8 mouse cellular contexts compared by ENCODE assay signal in the genomic region with DNA sequence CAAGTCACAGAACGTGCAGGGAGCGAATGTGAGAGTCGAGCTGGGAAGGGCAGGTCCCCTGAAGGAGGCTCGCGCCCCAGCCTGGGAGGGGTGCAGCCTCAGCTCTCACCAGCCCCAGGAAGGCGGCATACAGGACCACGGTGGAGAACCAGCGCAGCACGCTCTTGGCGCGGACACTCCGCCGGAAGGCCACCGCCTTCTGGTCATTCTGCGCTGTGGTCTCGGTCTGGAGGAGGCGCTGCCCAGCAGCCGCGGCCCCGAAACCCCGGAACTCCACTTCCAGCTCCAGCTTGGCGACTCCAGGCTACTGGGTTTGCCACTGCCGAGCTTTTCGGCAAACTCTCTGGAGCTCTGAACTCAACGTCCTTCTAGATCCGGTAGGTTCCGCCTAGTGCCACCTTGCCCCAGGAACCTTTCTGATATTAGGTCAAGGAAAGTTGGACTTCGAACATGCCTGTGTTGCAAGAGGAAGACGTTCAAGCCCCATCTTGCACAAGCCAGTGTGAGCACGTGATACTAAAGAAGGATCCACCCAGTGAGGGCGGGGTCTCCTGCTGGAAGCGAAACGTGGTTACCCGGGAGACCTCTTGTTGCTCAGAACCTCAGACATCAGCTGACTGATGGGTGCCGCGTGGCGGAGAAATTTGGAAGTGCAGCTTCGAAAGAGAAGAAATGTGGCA. TPM values are rescaled to one million over a fixed set of nuclear protein-coding genes. Genes with fewer than 3 reads are reported as not detected.
A peak's percentile ranks its signal among the peaks of the same experiment; 100 is the strongest.
DNase-seq lines count a peak whose midpoint lies in the region; ATAC-seq lines count a peak whose summit lies in the region.

Gene Mfsd4b3, minus strand, starts transcription at position 393 of the 680 bp plus-strand sequence.

- H3K27me3 ChIP-seq in hindbrain, embryonic 16.5 days (replicated peaks; ENCODE audit: control insufficient read depth, insufficient read depth, low read length) = no peaks in the 10 kb centered on the region

- H3K4me2 ChIP-seq in hindbrain, embryonic 16.5 days (ENCODE audit: low read length) = peak within 1 kb of the TSS; percentile 100

- ATAC-seq in hindbrain, embryonic 16.5 days = peak; percentile 98

- peak within 1 kb of the TSS; percentile 64 for H3K4me3 ChIP-seq in hindbrain, embryonic 16.5 days (ENCODE audit: low read length)
- H3K4me3 ChIP-seq in macrophage (ENCODE audit: inconsistent target) = peak within 1 kb of the TSS; percentile 39

- 0% methylated on average over 37 of the region's 38 CpGs for WGBS in hindbrain, embryonic 16.5 days
- WGBS in macrophage (ENCODE audit: missing documents) = 1% methylated on average over 38 of the region's 38 CpGs

- peak; percentile 86 for DNase-seq in WW6 (ENCODE audit: low read depth, low spot score)
- peak; percentile 82 to 89 for DNase-seq in cerebellum, postnatal 4 days (ENCODE audit: low spot score in 2 of 2)
- DNase-seq in gastrocnemius, adult 18-20 months (ENCODE audit: low spot score) = peak; percentile 99
- peak; percentile 82 to 87 for DNase-seq in left cerebral cortex, adult 18-20 months (ENCODE audit: low spot score in 2 of 2)
- DNase-seq in right cerebral cortex, adult 18-20 months = peak; percentile 89
- DNase-seq in urinary bladder, postnatal 10 days (ENCODE audit: low spot score) = peak; percentile 80

- H3K27ac ChIP-seq in hindbrain, embryonic 16.5 days (ENCODE audit: low read depth, low read length) = peak within 1 kb of the TSS; percentile 66
- peak within 1 kb of the TSS; percentile 87 for H3K27ac ChIP-seq in macrophage

- H3K4me1 ChIP-seq in hindbrain, embryonic 16.5 days (ENCODE audit: control insufficient read depth, insufficient read depth, low read depth, low read length) = no peaks in the 10 kb centered on the region; the same call in 1 of the 2 replicates

- H3K9me3 ChIP-seq in hindbrain, embryonic 16.5 days (ENCODE audit: control insufficient read depth, low read length) = no peaks in the 10 kb centered on the region

- no peaks in the 10 kb centered on the region for H3K79me2 ChIP-seq in macrophage (ENCODE audit: inconsistent target)

- H3K9ac ChIP-seq in hindbrain, embryonic 16.5 days (ENCODE audit: low read depth, low read length) = peak within 1 kb of the TSS; percentile 60

- H3K36me3 ChIP-seq in hindbrain, embryonic 16.5 days (ENCODE audit: control insufficient read depth, insufficient read depth, low read length) = no peaks in the 10 kb centered on the region
- H3K36me3 ChIP-seq in macrophage (ENCODE audit: inconsistent target) = no peaks in the 10 kb centered on the region

RNA-seq across cellular contexts. Expression of gene Mfsd4b3, which starts in this region (rescaled TPM):
- 1 to 10 TPM; 3.6 to 5.1 TPM for total RNA-seq in gastrocnemius, adult 18-20 months (2021)
- polyA plus RNA-seq in hindbrain, embryonic 16.5 days (2015; fragmentation: Nextera tagmentation; extraction: Ambion mirVana) = 0.21 and 0.24 TPM in 2 replicates
- total RNA-seq in left cerebral cortex, adult 18-20 months (2021) = not detected
- total RNA-seq in macrophage (2018; cell fraction: chromatin; rRNA removed) = 1 to 10 TPM in 12 of 26 experiments, under 1 TPM in 7, not detected in 7; 0.60 to 3.1 (median 1.3) TPM
- 1 to 10 TPM; 1.3 to 4.1 (median 2.9) TPM for total RNA-seq in macrophage (2018; cell fraction: cytosol; rRNA removed)
- 1 to 10 TPM in 23 of 26 experiments, under 1 TPM in 3; 0.35 to 5.9 (median 2.6) TPM for total RNA-seq in macrophage (2018; cell fraction: nucleus; rRNA removed)
- polyA plus RNA-seq in macrophage (2018) = 1.5 to 2.7 TPM (median 2.0 TPM) in 3 replicates

Comparison
In these comparisons a context has a peak if more than half of its experiments do, and no peak if none do; other contexts are left out.
1. Peak in every context shown above with its lines: DNase-seq, ATAC-seq, H3K4me3 ChIP-seq and H3K27ac ChIP-seq.
2. Peak in ATAC-seq, H3K4me3 ChIP-seq, H3K27ac ChIP-seq, H3K9ac ChIP-seq and H3K4me2 ChIP-seq in hindbrain, embryonic 16.5 days; RNA of the gene not detected or under 1 TPM.
3. Peak in DNase-seq in left cerebral cortex, adult 18-20 months; RNA of the gene not detected or under 1 TPM.